Mouse (Mus musculus) liver, embryonic 13.5 days (tissue): ENCODE measurements around the gene Narfl. TPM values are rescaled to one million over a fixed set of nuclear protein-coding genes. Genes with fewer than 3 reads are reported as not detected.

Source experiments
- ATAC-seq: fragments of 200-750 bp; cut with Nextera tagmentation; 2 replicates; pipeline ENCODE4 v1.8.0; 2017; ENCODE audit warnings: low read depth, mild to moderate bottlenecking, moderate number of reproducible peaks, moderate library complexity
- DNase-seq: peaks from one replicate; pipeline ENCODE4 v3.0.0; 2022
- H3K27ac ChIP-seq: fragments of 300-500 bp; sonication (generic); 2 replicates; pipeline ENCODE4 v1.5.1; 2015; ENCODE audit warnings: moderate library complexity, mild to moderate bottlenecking, inconsistent platforms
- H3K27me3 ChIP-seq: fragments of 300-500 bp; sonication (generic); 2 replicates; pipeline ENCODE4 v1.6.1; 2015; ENCODE audit warnings: mild to moderate bottlenecking, inconsistent platforms
- H3K36me3 ChIP-seq: fragments of 300-500 bp; sonication (generic); 2 replicates; pipeline ENCODE4 v1.6.1; 2015; ENCODE audit warnings: mild to moderate bottlenecking, inconsistent platforms
- H3K4me1 ChIP-seq: fragments of 300-500 bp; sonication (generic); replicated peaks from 2 replicates; pipeline ENCODE4 v1.6.1; 2015; ENCODE audit warnings: inconsistent platforms
- H3K4me2 ChIP-seq: fragments of 300-500 bp; sonication (generic); 2 replicates; pipeline ENCODE4 v1.6.1; 2015; ENCODE audit warnings: inconsistent platforms, mild to moderate bottlenecking, moderate library complexity
- H3K4me3 ChIP-seq: fragments of 300-500 bp; sonication (generic); replicated peaks from 2 replicates; pipeline ENCODE4 v1.5.1; 2015; ENCODE audit warnings: mild to moderate bottlenecking, inconsistent platforms
- H3K9ac ChIP-seq: fragments of 300-500 bp; sonication (generic); 2 replicates; pipeline ENCODE4 v1.6.1; 2015; ENCODE audit warnings: mild to moderate bottlenecking, inconsistent platforms
- H3K9me3 ChIP-seq: fragments of 300-500 bp; sonication (generic); replicated peaks from 2 replicates; pipeline ENCODE4 v1.6.1; 2016; ENCODE audit warnings: inconsistent platforms
- WGBS: fragments of 180-500 bp; shearing (Covaris S2); methylation state at CpG from one replicate; pipeline ENCODE4 v1.1.7; 2015; ENCODE audit not compliant: insufficient replicate concordance; 5-methylcytosine and 5-hydroxymethylcytosine counted together
- microRNA-seq: library from miRNA; unstranded; fragments of <30 nt; microRNA quantifications from one replicate; pipeline ENCODE4, GENCODE M21; 2016
- polyA plus RNA-seq: library from polyadenylated mRNA; unstranded; fragments of >200 nt; fragmentation: Nextera tagmentation; extraction: Ambion mirVana; gene quantifications from 2 replicates; pipeline ENCODE4 v1.2.1, GENCODE M21; 2015

The Narfl gene
- polyA plus RNA-seq, 1 experiment from 2014 or later: 16.4 TPM

DNA sequence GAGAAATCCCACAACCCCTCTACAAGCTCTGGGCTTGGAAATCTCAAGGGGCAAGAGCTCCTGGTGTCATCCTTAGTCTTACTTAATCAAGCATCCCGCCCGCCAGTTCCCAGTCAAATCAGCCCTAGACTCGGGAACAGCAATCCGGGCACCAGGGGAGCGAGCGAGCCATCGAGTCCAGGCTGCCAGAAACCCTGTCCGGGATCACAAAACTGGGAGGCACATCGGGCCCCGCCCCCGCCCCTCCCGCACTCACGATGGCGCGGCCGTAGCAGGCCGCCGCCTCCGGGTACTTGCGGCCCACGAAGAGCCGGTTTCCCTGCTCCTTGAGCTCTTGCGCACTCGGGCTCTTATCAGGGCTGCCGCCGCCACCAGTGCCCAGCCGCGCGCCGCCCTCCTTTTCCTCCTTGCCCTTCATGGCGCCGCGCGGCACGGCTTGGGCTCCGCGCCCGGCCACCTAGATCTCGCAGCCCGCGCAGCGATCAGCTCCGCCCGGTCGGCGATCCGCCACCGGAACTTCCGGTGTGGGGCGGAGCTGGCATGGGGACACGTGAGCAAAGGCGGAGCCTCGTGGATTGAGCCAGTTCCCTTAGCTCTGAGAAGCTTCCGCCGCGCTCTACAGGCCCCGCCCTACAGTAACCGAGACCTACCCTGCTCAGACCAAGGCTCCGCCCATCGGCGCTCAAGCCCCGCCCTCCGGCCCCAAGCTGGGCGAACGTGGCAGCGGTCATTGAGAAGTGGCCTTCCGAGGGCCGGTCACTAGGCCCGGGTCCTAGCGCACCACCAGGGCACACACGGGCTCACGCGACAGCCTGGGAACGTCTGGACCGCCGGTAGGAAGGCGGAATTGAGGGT, 59.1 kb downstream of the Narfl start:
- under 1% methylated on average over 76 of the region's 77 CpGs for WGBS
- H3K4me2 ChIP-seq: peak overlapping the region; percentile 99
- H3K4me1 ChIP-seq: peaks cover 85% of the 10 kb centered on the region
- ATAC-seq (peak; percentile 89), DNase-seq (peak; percentile 99)
- peak overlapping the region; percentile 93 for H3K27ac ChIP-seq
- H3K27me3 ChIP-seq: no peaks in the 10 kb centered on the region
- H3K9ac ChIP-seq: peak overlapping the region; percentile 92
- H3K36me3 ChIP-seq: peaks cover 53% of the 10 kb centered on the region
- H3K4me3 ChIP-seq: peak overlapping the region; percentile 85
- H3K9me3 ChIP-seq: no peaks in the 10 kb centered on the region

Small RNA genes lying within 50 kb of the gene (microRNA-seq; reads per million reads assigned to microRNA genes)
- not detected for gene Gm25083
- not detected for gene Mir3082
- gene Mir6966: not detected

Other genes starting within 250 kb of the Narfl start
- 0.28 and 0.29 TPM in 2 replicates for gene Sox8, start 203.1 kb upstream of the Narfl start, polyA plus RNA-seq
- gene Lmf1, start 194.7 kb upstream of the Narfl start, polyA plus RNA-seq: 11.3 and 11.6 TPM in 2 replicates
- gene Gng13, start 56.6 kb upstream of the Narfl start, polyA plus RNA-seq: 0.25 and 0.51 TPM in 2 replicates
- gene Chtf18, start 46.4 kb upstream of the Narfl start, polyA plus RNA-seq: 24.8 and 25.4 TPM in 2 replicates
- 7.6 and 8.4 TPM in 2 replicates for gene Rpusd1, start 46.1 kb upstream of the Narfl start, polyA plus RNA-seq
- not detected in 2 replicates for gene Mslnl, start 37.7 kb upstream of the Narfl start, polyA plus RNA-seq
- gene Msln, start 19.4 kb upstream of the Narfl start, polyA plus RNA-seq: 0.81 and 1.2 TPM in 2 replicates
- 6.8 and 7.3 TPM in 2 replicates for gene Haghl, start 11.9 kb downstream of the Narfl start, polyA plus RNA-seq
- 0.05 and 0.07 TPM in 2 replicates for gene Ccdc78, start 12.8 kb downstream of the Narfl start, polyA plus RNA-seq
- gene Fam173a, start 19.1 kb downstream of the Narfl start, polyA plus RNA-seq: 54.5 and 61.8 TPM in 2 replicates
- 0.46 TPM in 1 of 2 replicates, not detected in the other for gene AC134908.4, start 21.9 kb downstream of the Narfl start, polyA plus RNA-seq
- gene Metrn, start 23.4 kb downstream of the Narfl start, polyA plus RNA-seq: 21.2 and 23.8 TPM in 2 replicates
- gene Fbxl16, start 35.3 kb downstream of the Narfl start, polyA plus RNA-seq: 0.05 and 0.32 TPM in 2 replicates
- gene Wdr24, start 49.9 kb downstream of the Narfl start, polyA plus RNA-seq: 11.9 and 14.2 TPM in 2 replicates
- gene Jmjd8, start 55.1 kb downstream of the Narfl start, polyA plus RNA-seq: 21.7 and 26.9 TPM in 2 replicates
- 130 TPM in 2 replicates for gene Stub1, start 59.6 kb downstream of the Narfl start, polyA plus RNA-seq
- gene Rhbdl1, start 63.5 kb downstream of the Narfl start, polyA plus RNA-seq: 0.20 and 0.30 TPM in 2 replicates
- 0.28 and 0.57 TPM in 2 replicates for gene Gm20683, start 68.0 kb downstream of the Narfl start, polyA plus RNA-seq
- 12.8 and 13.5 TPM in 2 replicates for gene Rhot2, start 71.1 kb downstream of the Narfl start, polyA plus RNA-seq
- 10.2 and 12.5 TPM in 2 replicates for gene Wdr90, start 87.7 kb downstream of the Narfl start, polyA plus RNA-seq
- gene Mcrip2, start 95.0 kb downstream of the Narfl start, polyA plus RNA-seq: 62.1 and 66.2 TPM in 2 replicates
- gene Mettl26, start 101.3 kb downstream of the Narfl start, polyA plus RNA-seq: 43.9 and 46.9 TPM in 2 replicates
- 0.65 and 1.00 TPM in 2 replicates for gene Wfikkn1, start 107.1 kb downstream of the Narfl start, polyA plus RNA-seq
- gene Rab40c, start 146.0 kb downstream of the Narfl start, polyA plus RNA-seq: 6.5 and 7.0 TPM in 2 replicates
- 126 and 152 TPM in 2 replicates for gene Pigq, start 171.2 kb downstream of the Narfl start, polyA plus RNA-seq
- gene Nhlrc4, start 171.2 kb downstream of the Narfl start, polyA plus RNA-seq: 5.1 and 7.2 TPM in 2 replicates
- 0.24 and 0.32 TPM in 2 replicates for gene A930017K11Rik, start 178.8 kb downstream of the Narfl start, polyA plus RNA-seq
- 11.1 and 12.3 TPM in 2 replicates for gene Capn15, start 212.0 kb downstream of the Narfl start, polyA plus RNA-seq